Mouse (Mus musculus) limb, embryonic 14.5 days (tissue): ENCODE data around the gene Sgip1. TPM values are rescaled to one million over a fixed set of nuclear protein-coding genes. Genes with fewer than 3 reads are reported as not detected.
A peak's percentile ranks its signal among the peaks of the same experiment; 100 is the strongest.

Experiments used
- ATAC-seq: fragments of 200-750 bp; cut with Nextera tagmentation; 2 replicates; pipeline ENCODE4 v1.8.0; 2017; ENCODE audit warnings: low read depth, moderate number of reproducible peaks, moderate TSS enrichment; ENCODE audit not compliant: low FRiP score
- DNase-seq: peaks from one replicate; pipeline ENCODE4 v3.0.0-alpha.2; 2015; ENCODE audit warnings: low spot score
- H3K27ac ChIP-seq: fragments of 300-500 bp; sonication (generic); replicated peaks from 2 replicates; pipeline ENCODE4 v1.5.1; 2014; ENCODE audit warnings: low read depth, mild to moderate bottlenecking, low read length, moderate library complexity, mixed read lengths
- H3K27me3 ChIP-seq: fragments of 300-500 bp; sonication (generic); 2 replicates; pipeline ENCODE4 v1.6.1; 2014; ENCODE audit warnings: low read length, mixed read lengths; ENCODE audit not compliant: control insufficient read depth, insufficient read depth
- H3K36me3 ChIP-seq: fragments of 300-500 bp; sonication (generic); 2 replicates; pipeline ENCODE4 v1.6.1; 2014; ENCODE audit warnings: mild to moderate bottlenecking, low read length, moderate library complexity, mixed read lengths; ENCODE audit not compliant: control insufficient read depth, insufficient read depth
- H3K4me1 ChIP-seq: fragments of 300-500 bp; sonication (generic); 2 replicates; pipeline ENCODE4 v1.6.1; 2014; ENCODE audit warnings: antibody characterized with exemption, low read length, mixed read lengths; ENCODE audit not compliant: control insufficient read depth, insufficient read depth
- H3K4me2 ChIP-seq: fragments of 300-500 bp; sonication (generic); replicated peaks from 2 replicates; pipeline ENCODE4 v1.6.1; 2014; ENCODE audit warnings: low read depth, mild to moderate bottlenecking, low read length, moderate library complexity; ENCODE audit not compliant: severe bottlenecking
- H3K4me3 ChIP-seq: fragments of 300-500 bp; sonication (generic); replicated peaks from 2 replicates; pipeline ENCODE4 v1.5.1; 2014; ENCODE audit warnings: low read length
- H3K9ac ChIP-seq: fragments of 300-500 bp; sonication (generic); 2 replicates; pipeline ENCODE4 v1.6.1; 2014; ENCODE audit warnings: mild to moderate bottlenecking, low read depth, low read length, moderate library complexity; ENCODE audit not compliant: severe bottlenecking
- H3K9me3 ChIP-seq: fragments of 300-500 bp; sonication (generic); 2 replicates; pipeline ENCODE4 v1.6.1; 2016; ENCODE audit warnings: low read length; ENCODE audit not compliant: control insufficient read depth
- POLR2A ChIP-seq: fragments of 200-500 bp; IDR thresholded peaks from 2 replicates; pipeline ENCODE4 v1.8.0; 2012; ENCODE audit warnings: inconsistent platforms, mild to moderate bottlenecking, moderate library complexity, borderline replicate concordance; ENCODE audit not compliant: insufficient read depth, insufficient read length; ENCODE audit errors: extremely low read depth
- WGBS: fragments of 180-500 bp; shearing (Covaris S2); extraction: QIAGEN DNeasy Blood & Tissue Kit; methylation state at CpG from one replicate; pipeline ENCODE4 v1.1.7; 2014; 5-methylcytosine and 5-hydroxymethylcytosine counted together
- polyA plus RNA-seq, 2 experiments: library from polyadenylated mRNA; depleted of rRNA in 1 of 2; stranded (reverse) in 1 of 2; unstranded in 1 of 2; fragments of >200 nt; fragmentation: Nextera tagmentation in 1 of 2; extraction: Ambion mirVana in 1 of 2; gene quantifications; 2 replicates each; pipeline versions ENCODE4 v1.2.1 to v1.2.3; 2012 to 2014

The Sgip1 gene
- polyA plus RNA-seq, 2 experiments, result 3.6 to 4.6 TPM

DNA sequence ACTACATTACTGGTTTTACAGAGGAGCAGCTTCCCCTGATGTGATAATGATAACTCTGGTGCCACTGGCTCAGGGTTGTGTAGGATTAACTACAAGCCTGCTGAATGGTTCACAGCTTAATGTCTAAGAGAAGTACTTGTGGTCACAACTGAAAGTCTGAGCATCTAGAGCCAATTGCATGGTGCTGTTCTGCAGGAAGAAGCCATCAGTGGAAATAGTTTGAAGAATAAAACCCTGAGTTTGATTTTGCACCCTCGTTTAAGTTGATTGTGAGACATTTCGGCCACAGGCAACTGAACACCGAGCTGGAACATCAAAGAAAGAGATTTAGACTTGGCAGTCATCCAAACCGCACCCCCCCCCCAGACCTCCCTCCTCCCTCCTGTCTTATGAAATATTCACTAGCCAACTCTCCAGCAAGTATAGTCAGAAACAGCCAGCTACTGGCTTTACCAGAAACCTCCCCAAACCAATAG, 265.9 kb downstream of the Sgip1 start:
- Histone ChIP-seq H3K4me1 (peaks cover 26% of the 10 kb centered on the region), H3K4me3 (no peak overlapping the region), H3K27ac (no peak overlapping the region), H3K9me3 (no peaks in the 10 kb centered on the region), H3K9ac (no peak overlapping the region), H3K36me3 (no peaks in the 10 kb centered on the region), H3K4me2 (no peak overlapping the region), H3K27me3 (no peaks in the 10 kb centered on the region)
- peak; percentile 46 for DNase-seq
- TF ChIP-seq POLR2A, result no peak
- 15% methylated on average over 4 of the region's 4 CpGs for WGBS
- no peak for ATAC-seq

GRCm38 (mm10) chr4:103010734-103011133, 269.6 kb downstream of the Sgip1 start:
- no peaks in the 10 kb centered on the region for H3K9me3 ChIP-seq
- 87% methylated on average over 4 of the region's 4 CpGs for WGBS
- TF ChIP-seq POLR2A, result no peak
- no peaks in the 10 kb centered on the region for H3K27me3 ChIP-seq
- H3K4me2 ChIP-seq, result no peak overlapping the region
- no peak overlapping the region for H3K4me3 ChIP-seq
- ATAC-seq, result no peak
- no peak for DNase-seq
- peaks cover 26% of the 10 kb centered on the region for H3K4me1 ChIP-seq
- H3K9ac ChIP-seq, result no peak overlapping the region
- no peaks in the 10 kb centered on the region for H3K36me3 ChIP-seq
- no peak overlapping the region for H3K27ac ChIP-seq

DNA sequence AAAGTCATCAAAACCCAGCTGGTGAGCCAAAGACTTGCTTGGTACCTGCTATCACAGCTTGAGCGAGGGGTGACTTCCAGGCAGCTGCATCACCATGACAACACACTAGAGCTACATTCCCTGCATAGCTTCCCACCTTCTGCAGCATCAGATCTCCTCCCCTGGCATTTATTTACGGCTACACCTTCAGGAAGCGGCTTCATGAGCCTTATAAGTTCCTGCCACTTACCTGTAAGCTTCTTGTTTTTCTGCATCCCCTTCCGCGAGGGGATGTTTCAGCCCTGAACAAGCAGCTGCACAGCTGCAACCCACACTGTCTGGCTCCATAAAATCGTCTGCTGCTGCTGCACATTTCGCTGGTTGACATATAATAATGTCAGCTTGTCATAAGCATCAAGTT, 270.7 kb downstream of the Sgip1 start:
- Histone ChIP-seq H3K4me3 (no peak overlapping the region), H3K36me3 (no peaks in the 10 kb centered on the region), H3K9ac (no peak overlapping the region), H3K27me3 (no peaks in the 10 kb centered on the region), H3K4me1 (peaks cover 15% of the 10 kb centered on the region), H3K27ac (no peak overlapping the region), H3K9me3 (no peaks in the 10 kb centered on the region), H3K4me2 (no peak overlapping the region)
- ATAC-seq, result no peak
- WGBS, result 14% methylated on average over 7 of the region's 7 CpGs
- TF ChIP-seq POLR2A, result no peak
- no peak for DNase-seq

GRCm38 (mm10) chr4:103013490-103013889, 272.4 kb downstream of the Sgip1 start:
- no peak for DNase-seq
- Histone ChIP-seq H3K27me3 (no peaks in the 10 kb centered on the region), H3K9me3 (no peaks in the 10 kb centered on the region), H3K9ac (no peak overlapping the region), H3K27ac (no peak overlapping the region), H3K36me3 (no peaks in the 10 kb centered on the region), H3K4me2 (no peak overlapping the region), H3K4me3 (no peak overlapping the region), H3K4me1 (peaks cover 9% of the 10 kb centered on the region; the same call in 1 of the 2 replicates)
- TF ChIP-seq POLR2A, result no peak
- ATAC-seq, result no peak
- WGBS, result 9% methylated on average over 4 of the region's 4 CpGs

Other genes with a start within 250 kb of the Sgip1 start
- gene Tctex1d1, start 237.3 kb downstream of the Sgip1 start, polyA plus RNA-seq (2012; rRNA removed), result 0.12 and 0.30 TPM in 2 replicates
- gene Tctex1d1, start 237.3 kb downstream of the Sgip1 start, polyA plus RNA-seq (2014; fragmentation: Nextera tagmentation; extraction: Ambion mirVana), result 0.56 and 0.59 TPM in 2 replicates